Mouse (Mus musculus): Measurements from ENCODE around the gene Os9.

DNA sequence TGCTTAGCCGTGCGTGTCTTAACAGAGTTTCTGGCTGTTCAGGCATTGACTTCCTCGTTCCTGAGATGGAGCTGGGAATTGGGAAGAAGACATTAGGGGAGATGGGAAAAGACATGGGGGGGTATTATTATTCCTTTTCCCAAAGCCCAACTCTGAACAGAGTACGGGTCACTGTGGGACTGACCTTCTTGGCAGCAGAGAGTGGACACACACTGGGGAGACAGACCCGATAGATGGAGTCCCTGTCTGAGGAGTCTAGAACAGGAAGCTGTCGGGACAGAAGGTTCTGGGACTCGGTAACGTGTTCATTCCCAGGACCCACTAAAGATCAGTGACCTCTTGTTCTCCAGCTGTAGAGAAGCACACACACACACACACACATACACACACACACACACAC lies 45.3 kb downstream of the Os9 start:
- TF ChIP-seq CTCF (IDR thresholded peaks at IDR 0.05; ENCODE audit: extremely low read depth, insufficient read length, insufficient replicate concordance, low read depth, low read length) (no peak), POLR2A (IDR thresholded peaks at IDR 0.05; ENCODE audit: low read depth, low read length) (no peak)
